Mouse (Mus musculus) brain, embryonic 14.5 days (tissue): Measurements from ENCODE around the gene Ift122. TPM values are rescaled to one million over a fixed set of nuclear protein-coding genes. Genes with fewer than 3 reads are reported as not detected.
A peak's percentile ranks its signal among the peaks of the same experiment; 100 is the strongest.
"Not testable (repeated sequence)": the region's sequence is repeated elsewhere in the genome, so short reads cannot be mapped to it uniquely, and the experiment has no call there.

Experiments used
- DNase-seq: peaks from one replicate; pipeline ENCODE4 v3.0.0-alpha.2; 2011; ENCODE audit warnings: low read depth
- CTCF ChIP-seq: fragments of 200-500 bp; IDR thresholded peaks from 2 replicates; pipeline ENCODE4 v1.5.1; 2012; ENCODE audit warnings: inconsistent platforms, mild to moderate bottlenecking, moderate library complexity, borderline replicate concordance; ENCODE audit not compliant: insufficient read depth, insufficient read length; ENCODE audit errors: extremely low read depth
- POLR2A ChIP-seq: fragments of 200-500 bp; IDR thresholded peaks from 2 replicates; pipeline ENCODE4 v1.6.1; 2012; ENCODE audit warnings: mild to moderate bottlenecking, inconsistent platforms, borderline replicate concordance; ENCODE audit not compliant: poor library complexity, insufficient read depth, insufficient read length, severe bottlenecking; ENCODE audit errors: extremely low read depth
- polyA plus RNA-seq: library from polyadenylated mRNA; depleted of rRNA; stranded (reverse); fragments of >200 nt; gene quantifications from 2 replicates; pipeline ENCODE4 v1.2.3, GENCODE M21; 2012

Ift122 gene
- polyA plus RNA-seq, 1 experiment, result 28.9 TPM

- TF ChIP-seq POLR2A (no peak), CTCF (no peak)
Measured at GRCm38 (mm10) chr6:115848598-115849304, 4.5 kb upstream of the Ift122 start.

DNA sequence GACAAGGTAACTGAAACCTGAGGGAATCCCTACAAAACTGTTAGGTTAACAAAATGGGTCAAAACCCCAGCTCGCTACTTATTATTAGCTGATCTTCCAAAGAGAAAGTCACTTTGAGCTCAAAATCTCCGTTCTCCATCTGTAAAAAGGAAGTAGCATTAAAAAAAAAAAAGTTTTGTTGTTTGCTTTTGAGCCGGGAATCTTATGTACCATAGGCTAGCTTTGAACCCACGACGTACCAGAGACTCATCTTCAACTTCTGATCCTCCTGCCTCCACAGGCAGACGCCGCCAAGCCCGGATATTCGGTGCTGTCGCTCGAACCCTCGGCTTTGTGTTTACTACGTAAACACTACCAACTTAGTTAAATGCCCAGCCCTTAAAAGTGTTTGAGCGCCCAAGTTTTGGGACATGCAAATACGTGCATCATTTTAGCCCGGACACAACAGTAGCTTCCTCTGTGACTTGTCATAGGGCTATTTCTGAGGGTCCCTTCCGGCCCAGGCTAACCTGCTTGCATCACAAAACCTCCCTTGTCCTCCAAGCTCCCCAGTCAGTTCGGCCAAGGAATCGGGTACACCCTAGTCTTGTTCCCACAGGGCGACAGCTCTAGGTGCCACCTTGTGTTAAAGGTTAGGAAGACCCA is 702 bp upstream of the Ift122 start:
- DNase-seq, result no peak
- no peak for TF ChIP-seq CTCF
- no peak for TF ChIP-seq POLR2A

More at GRCm38 (mm10) chr6:115848598-115849304, 4.5 kb upstream of the Ift122 start:
- no peak for DNase-seq

DNA sequence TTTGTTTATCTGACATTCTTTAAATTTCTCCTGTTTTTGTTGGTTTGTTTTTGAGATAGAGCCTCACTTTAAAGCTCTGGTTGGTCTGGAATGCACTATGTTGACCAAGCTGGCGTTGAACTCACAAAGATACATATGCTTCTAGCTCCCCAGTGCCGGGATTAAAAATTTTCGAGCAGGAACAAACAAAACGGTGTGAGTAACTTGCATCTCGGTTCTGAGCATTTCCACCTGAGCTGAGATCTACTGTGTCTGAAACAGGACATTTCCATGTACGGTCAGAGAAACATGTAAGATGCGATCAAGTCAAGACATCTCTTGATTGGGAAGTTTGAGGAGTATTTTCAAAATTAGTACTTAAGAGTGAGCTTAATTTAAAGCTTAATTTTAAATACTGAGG is 715 bp downstream of the Ift122 start:
- no peak for DNase-seq
- TF ChIP-seq POLR2A, result no peak
- TF ChIP-seq CTCF, result no peak

- DNase-seq, result no peak
- peak; percentile 15; the same call in 1 of the 2 replicates for TF ChIP-seq CTCF
- TF ChIP-seq POLR2A, result no peak
Measured at GRCm38 (mm10) chr6:115854432-115854831, 1.2 kb downstream of the Ift122 start.

DNA sequence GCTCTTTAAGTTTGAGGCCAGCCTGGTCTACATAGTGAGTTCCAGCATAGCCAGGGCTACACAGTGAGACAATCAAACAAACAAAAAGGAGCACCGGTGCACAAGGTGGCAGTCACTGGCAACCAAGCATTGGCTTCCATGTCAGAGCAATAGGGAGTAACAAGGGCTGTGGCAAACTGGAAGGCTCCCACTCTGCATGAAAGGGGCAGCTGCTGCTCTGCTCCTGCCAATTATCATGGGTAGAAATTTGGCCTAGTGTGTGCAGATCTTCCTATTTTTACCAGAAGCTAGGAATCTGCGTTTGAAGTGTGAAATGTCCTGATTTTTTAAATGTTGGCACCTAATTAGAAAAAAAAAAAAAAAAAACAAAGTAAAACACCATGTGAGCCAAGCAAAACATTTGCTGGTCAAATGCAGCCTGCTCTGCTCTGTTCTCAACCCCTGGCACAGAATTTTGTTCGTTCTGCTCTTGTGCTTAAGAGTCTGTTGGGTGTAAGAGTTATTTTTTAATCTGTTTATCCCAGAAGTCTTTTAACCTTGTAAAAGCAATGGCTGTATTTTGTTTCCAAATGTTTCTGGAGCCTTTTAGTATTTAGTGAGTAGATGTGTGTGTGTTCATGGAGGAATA is 2.6 kb downstream of the Ift122 start:
- peak; percentile 31 for DNase-seq
- TF ChIP-seq POLR2A, result no peak

- no peak for DNase-seq
- TF ChIP-seq CTCF (no peak), POLR2A (no peak)
Measured at GRCm38 (mm10) chr6:115856361-115856745, 3.1 kb downstream of the Ift122 start.

DNA sequence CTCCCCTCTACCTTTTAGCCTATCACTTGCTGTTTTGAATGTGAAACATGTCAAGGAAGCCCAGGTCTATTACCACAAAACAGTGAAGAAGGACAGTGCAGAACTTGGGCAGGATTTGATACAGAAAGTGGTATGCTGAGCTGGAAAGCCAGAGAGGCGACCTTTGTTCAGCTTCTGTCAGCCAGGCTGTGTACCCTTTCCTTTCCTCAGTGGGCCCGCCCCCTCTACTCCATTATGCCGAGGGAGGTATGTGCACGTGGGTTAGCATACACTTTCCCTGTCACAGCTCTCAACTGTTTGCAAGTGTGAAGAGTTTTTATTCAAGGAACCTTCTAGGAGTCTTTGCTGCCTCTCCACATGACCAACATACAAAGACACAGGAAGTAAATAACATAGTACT is 6.0 kb downstream of the Ift122 start:
- DNase-seq, result no peak
- no peak for TF ChIP-seq CTCF
- no peak for TF ChIP-seq POLR2A

DNA sequence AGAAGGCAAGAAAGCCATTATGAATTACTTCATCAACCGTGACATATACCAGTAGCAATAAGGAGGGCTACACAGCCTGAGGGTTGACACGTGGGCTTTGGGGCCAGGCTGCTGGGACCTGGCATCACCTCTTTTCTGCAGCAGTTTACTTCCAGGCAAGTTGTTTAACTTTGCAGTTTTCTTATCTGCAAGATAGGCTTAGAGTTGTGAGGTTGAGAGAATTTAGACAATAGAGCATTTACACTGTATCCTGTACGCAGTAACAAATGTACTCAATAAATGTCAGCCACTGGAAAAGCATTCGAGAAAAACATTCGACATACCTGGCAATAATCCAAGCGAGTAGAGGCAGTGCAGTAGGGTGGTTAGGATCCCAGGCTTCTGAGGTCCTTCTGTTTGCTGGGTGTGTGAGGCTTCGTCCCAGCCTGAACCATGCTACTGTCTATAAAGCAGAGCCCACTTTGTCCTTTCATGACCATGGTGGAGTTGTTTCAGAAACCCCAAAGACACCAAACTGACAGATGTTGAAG is 6.8 kb downstream of the Ift122 start:
- TF ChIP-seq POLR2A (no peak), CTCF (no peak)

DNA sequence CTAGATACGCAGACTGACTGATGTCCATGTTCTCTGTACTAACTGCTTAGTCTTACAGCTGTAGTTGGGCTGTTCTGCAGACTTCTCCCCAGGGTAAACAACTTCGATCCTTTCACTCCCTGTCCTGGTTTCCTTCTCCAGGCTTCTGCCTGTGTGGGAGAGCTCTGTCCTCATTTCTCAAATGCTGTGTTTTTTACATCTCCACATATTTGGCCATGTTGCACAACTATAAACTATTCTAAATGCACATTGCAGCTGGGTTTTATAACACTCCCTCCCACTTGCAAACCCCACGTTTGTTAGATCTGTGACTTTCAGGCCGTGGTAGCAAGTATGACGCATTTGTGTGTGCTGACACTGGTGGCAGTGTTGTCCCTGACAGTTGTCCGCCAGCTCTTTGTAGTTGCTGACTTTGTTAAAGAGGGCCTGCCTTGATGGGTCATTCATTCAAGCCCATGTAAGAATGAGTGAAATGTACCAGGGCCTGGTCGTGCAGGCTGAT is 10.1 kb downstream of the Ift122 start:
- DNase-seq, result no peak
- no peak for TF ChIP-seq CTCF

More for the DNA sequence above, 6.8 kb downstream of the Ift122 start:
- no peak for DNase-seq

GRCm38 (mm10) chr6:115865246-115865645 is 12.0 kb downstream of the Ift122 start:
- TF ChIP-seq CTCF, result no peak
- TF ChIP-seq POLR2A, result no peak
- no peak for DNase-seq

DNA sequence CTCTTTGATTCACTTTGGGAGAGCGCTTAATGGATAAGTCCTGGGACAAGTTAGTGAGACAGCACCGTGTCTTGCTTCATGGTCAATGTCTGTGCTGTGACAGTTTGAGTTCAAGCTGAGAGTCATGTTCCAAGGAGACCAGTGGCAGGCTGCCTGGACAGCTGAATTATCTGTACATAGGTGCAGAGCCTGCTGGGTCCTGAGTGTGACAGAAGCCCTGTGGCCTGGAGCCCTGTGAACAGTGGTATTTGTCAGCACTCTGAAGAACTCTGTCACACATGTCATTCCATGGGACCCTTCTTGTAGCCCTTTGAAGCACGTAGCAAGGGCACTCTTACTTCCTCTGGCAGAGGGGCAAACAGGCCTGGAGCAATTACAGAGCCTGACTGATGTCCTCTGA is 13.9 kb downstream of the Ift122 start:
- not testable (repeated sequence) for DNase-seq

- DNase-seq, result not testable (repeated sequence)
Measured at GRCm38 (mm10) chr6:115871318-115871717, 18.0 kb downstream of the Ift122 start.
